Mouse (Mus musculus) adrenal gland (tissue): ENCODE data around the gene Zfp523.
"Not testable (repeated sequence)": the region's sequence is repeated elsewhere in the genome, so short reads cannot be mapped to it uniquely, and the experiment has no call there.

ENCODE experiments used
- intact Hi-C: fragments of 180-260 bp; cut with DNase I; formaldehyde crosslinking; loops from one replicate; pipeline ENCODE4 v1.15.1; 2025

Zfp523 gene

DNA sequence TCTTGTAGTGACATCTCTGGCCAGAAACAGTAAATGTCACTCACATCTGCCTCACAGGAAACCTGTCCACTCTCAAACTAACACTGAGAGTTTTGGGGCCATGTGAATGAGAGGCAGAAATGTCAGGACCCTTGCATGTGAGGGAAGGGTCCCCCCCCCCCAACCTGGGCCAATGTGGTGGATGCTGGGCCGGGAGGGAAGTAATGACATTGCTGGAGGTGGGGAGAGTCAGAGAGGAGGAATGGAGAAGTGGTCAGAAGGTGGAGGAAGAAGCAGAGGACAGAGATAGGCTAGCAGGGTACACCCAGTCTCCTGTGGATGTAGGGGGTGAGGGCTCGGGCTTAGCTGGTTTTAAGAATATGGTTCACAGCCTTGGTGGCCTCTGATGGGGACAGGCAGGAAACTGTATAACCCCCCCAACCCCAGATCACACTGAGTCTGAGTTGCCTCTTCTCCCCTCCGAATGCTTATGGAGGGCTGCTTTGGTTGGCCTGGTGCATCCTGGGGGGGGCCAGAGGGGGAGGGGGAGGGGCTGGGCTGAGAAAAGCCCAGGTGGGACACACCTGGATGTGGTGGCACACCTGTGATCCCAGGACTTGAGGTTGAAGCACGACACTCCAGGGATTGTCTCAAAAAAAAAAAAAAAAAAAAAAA lies 32.7 kb downstream of the Zfp523 start:
- intact Hi-C loops = no loop called here

- intact Hi-C loops = no loop called here
These were observed 35.0 kb downstream of the Zfp523 start for GRCm38 (mm10) chr17:28211921-28212341.

- intact Hi-C loops = no loop called here
These were observed 35.5 kb downstream of the Zfp523 start for GRCm38 (mm10) chr17:28212391-28212790.

DNA sequence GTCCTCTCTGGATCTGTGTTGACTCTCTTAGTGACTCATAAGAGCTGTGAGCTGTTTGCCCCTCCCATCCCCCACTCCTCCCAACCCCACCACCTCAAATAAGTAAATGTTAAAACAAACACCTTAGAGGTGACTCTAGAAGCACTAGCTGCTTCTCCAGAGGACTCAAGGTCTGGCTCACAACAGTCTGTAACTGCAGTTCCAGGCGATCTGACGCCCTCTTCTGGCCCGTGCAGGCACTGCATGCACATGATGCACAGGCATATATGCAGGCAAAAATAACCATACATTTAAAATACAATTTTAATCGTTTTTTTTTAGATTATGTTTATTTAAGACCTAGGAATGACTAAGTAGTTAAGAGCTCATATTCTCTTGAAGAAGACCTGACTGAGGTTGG lies 36.3 kb downstream of the Zfp523 start:
- intact Hi-C loops = no loop called here

GRCm38 (mm10) chr17:28216791-28217190 lies 39.9 kb downstream of the Zfp523 start:
- intact Hi-C loops = no loop called here

DNA sequence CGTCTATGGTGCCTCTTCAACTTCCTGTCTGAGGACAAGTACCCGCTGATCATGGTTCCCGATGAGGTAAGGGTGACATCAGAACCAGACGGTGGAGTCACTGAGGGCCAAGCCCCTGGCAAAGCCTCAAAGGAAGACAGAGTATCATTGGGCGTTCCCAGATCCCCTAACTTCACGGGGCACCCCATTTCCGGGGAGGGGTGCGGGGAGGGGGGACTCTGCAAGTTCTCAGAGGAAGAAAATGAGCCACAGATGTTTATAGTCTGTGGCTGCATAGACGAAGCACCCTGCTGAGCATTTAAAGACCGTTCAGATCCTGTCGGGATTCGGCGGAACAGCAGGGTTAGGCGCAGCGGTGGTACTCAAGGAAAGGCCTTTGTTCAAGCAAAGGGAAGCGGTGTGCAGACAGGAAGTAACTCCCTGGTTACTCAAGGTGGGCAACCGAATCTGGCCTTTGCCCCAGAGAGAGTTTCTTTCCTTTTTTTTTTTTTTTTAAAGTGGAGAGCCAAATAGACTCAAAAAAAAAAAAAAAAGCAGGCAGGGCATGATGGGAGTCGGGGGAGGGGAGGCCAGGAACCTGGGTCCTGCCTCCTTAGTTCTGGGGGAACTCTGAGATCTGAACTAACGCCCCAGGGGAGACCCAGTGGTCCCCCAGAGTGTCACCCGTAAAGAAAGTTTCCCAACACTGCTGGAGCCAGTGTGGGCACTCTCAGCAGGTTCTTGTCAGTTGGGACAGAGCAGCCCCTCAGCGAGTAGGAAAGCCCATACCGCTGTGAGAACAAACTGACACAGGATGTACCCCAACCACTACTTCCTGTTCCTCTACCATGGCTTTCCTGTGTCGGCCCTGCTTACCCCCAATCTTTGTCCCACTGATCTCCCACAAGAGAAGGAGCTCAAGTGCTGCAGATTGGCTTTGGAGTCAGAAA lies 41.1 kb downstream of the Zfp523 start:
- intact Hi-C loops = no loop called here

GRCm38 (mm10) chr17:28222463-28222862 lies 45.5 kb downstream of the Zfp523 start:
- intact Hi-C loops = not testable (repeated sequence)

DNA sequence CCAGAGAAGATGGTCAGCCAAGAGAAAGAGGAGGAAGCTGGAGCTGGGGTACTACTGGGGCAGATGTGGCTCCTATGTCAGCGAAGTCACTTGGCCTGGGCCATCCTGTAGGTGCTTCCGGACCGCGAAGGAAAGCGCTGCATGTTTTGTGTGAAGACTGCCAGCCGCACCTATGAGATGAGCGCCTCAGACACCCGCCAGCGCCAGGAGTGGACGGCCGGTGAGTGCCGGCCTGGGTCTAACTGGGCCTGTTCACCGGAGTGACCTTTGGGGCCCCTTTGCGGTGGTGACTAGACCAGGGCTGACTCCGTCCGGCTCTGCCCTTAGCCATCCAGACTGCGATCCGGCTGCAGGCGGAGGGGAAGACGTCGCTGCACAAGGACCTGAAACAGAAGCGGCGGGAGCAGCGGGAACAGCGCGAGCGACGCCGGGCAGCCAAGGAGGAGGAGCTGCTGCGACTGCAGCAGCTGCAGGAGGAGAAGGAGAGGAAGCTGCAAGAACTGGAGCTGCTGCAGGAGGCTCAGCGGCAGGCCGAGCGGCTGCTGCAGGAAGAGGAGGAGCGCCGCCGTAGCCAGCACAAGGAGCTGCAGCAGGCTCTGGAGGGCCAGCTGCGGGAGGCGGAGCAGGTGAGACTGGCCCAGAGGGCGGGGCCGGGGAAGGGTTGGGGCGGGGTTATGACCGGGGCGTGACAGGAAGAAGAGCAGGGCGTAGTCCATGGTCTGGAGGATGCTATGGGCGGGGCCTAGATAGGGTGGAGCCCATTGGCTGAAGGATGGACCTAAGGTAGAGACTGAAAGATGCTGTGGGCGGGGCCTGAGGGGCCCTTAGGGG lies 46.8 kb downstream of the Zfp523 start:
- intact Hi-C loops = no loop called here

DNA sequence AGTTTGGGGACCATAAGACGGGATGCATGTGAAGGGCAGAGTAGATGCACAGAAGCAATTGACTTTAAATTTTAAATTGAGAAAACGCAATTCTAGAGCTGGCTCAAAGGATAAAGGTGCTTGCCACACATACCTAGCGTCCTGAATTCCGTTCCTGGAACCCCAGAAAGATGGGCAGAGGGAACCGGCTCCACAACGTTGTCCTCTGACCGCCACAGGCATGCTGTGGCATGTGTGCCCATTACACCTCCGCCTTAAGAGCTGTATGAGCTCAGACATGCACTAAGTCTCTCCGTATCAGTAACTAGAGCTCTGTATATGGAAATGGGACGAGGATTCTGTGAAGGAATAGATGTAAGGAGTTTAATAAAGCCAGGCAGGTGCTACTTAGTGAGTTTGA lies 47.7 kb downstream of the Zfp523 start:
- intact Hi-C loops = loop anchor here (5.0 kb wide), 1 partner anchor 158 kb away; no protein-coding TSS in a partner anchor

- intact Hi-C loops = loop anchor here (1.0 to 5.0 kb wide), 2 partner anchors 83 to 156 kb away; no protein-coding TSS in a partner anchor
These were observed 49.1 kb downstream of the Zfp523 start for GRCm38 (mm10) chr17:28226014-28226413.

DNA sequence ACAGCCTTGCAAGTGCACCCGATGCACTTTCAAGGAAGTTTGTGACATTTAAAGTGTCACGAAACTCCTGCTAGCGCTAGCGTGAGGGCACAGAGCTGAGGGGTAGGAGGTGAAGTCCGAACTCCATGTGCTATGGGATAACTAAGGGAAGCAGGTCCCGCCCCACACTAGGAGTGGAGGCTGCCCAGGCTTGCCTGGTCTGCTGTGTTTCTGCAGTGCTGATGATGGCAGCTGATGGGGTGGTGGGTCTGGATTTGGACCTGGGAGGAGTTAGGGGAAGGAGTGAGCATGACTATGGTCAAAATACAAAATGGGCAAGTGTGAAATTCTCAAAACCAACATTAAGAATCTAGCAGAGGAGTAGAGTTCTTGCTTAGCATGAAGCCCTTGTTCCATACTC lies 53.6 kb downstream of the Zfp523 start:
- intact Hi-C loops = no loop called here

DNA sequence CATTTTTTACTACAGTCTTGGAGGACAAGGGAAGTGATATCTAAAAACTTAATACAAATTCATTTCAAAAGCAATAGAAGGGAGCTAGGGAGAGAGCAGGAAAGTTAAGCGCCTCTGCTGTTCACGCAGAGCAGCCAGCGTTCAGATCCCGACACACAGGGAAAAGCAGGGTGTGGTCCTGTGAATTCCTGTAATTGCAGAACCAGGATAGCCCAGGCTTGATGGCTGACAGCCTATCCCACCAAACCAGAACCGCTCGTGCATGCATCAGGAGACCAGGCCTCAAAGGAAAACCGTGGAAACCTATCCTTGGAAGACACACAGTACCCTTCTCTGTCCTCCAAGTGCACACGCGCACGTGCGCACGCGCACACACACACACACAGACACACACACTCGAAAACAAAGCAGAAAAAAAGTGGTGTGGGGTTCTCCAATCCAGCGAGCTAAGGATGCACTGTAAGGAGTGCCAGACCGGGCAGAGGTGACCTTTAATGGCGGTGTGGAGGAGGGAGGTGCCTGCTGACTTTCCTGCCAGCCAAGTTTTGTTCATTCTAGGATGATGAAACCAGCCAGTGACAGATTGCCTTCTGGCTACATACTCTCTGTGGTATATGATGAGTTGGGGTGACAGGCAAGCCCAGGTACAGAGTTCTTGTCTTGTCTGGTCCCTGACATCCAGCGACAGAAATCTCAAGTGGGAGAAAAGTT lies 54.3 kb downstream of the Zfp523 start:
- intact Hi-C loops = no loop called here

- intact Hi-C loops = no loop called here
These were observed 55.6 kb downstream of the Zfp523 start, which contains the start of gene Ppard for GRCm38 (mm10) chr17:28232475-28233060. Ppard (plus strand) TSS chr17:28232700.

DNA sequence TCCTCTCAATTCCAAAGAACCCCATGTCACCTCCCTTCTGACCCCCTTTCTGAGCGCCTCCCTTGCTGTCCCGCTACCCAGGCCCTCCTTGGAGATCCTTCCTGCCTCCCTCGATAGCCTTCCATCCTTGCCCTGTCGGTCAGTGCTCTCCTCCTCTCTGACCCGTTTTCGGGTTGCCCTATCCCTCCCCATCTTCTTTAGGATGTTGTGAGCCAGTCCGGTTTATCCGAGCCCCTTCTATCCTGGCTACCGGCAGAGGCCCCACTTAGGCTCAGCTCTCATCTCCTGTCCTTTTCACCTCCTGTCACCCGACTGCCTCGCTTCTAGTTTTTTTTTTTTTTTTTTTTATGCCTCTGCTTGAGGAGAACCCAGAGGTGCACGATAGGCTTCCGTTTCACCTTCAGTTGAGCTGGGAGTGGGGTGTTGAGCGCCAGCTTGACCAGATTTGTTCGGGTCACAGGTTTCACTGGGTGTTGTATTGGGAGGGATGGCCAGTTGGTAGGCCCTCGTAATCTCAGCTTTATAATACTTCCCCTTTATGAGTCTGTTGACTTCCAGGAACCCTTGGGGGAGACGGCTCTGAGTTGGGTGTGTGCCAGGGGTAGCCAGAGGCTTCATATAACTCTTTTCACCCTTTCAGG lies 56.3 kb downstream of the Zfp523 start:
- intact Hi-C loops = no loop called here

GRCm38 (mm10) chr17:28234641-28235040 lies 57.7 kb downstream of the Zfp523 start:
- intact Hi-C loops = no loop called here

- intact Hi-C loops = no loop called here
These were observed 59.2 kb downstream of the Zfp523 start for GRCm38 (mm10) chr17:28235982-28236635.

- intact Hi-C loops = no loop called here
These were observed 59.7 kb downstream of the Zfp523 start for GRCm38 (mm10) chr17:28236636-28237015.

- intact Hi-C loops = no loop called here
These were observed 60.4 kb downstream of the Zfp523 start for GRCm38 (mm10) chr17:28237362-28237761.

GRCm38 (mm10) chr17:28237874-28238273 lies 60.9 kb downstream of the Zfp523 start:
- intact Hi-C loops = no loop called here
